Mouse (Mus musculus): ENCODE results near the gene Slc43a2.
"Not testable (repeated sequence)": the region's sequence is repeated elsewhere in the genome, so short reads cannot be mapped to it uniquely, and the experiment has no call there.

The Slc43a2 gene

DNA sequence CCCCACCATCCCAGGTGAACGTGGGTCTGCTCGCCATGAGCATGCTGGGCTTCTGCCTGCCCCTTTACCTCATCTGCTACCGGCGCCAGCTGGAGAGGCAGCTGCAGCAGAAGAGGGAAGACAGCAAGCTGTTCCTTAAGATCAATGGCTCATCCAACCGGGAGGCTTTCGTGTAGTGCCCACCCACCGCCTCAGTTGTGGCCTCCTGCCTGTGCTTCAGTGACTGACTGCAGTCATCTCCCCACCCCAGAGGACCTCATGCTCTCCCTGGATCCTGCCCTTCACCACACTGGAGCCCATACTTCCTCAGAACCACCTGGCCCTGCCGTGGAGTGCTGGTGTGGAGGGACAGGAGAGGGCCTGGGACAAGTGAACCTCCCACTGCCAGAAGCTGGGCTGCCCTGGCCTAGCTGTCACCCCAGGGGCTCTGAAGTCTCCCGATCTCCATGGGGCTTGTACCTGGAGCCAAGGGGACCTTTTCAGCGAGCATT, 40.9 kb downstream of the Slc43a2 start:
- peak; percentile 36 for DNase-seq (ENCODE audit: extremely low spot score)

DNA sequence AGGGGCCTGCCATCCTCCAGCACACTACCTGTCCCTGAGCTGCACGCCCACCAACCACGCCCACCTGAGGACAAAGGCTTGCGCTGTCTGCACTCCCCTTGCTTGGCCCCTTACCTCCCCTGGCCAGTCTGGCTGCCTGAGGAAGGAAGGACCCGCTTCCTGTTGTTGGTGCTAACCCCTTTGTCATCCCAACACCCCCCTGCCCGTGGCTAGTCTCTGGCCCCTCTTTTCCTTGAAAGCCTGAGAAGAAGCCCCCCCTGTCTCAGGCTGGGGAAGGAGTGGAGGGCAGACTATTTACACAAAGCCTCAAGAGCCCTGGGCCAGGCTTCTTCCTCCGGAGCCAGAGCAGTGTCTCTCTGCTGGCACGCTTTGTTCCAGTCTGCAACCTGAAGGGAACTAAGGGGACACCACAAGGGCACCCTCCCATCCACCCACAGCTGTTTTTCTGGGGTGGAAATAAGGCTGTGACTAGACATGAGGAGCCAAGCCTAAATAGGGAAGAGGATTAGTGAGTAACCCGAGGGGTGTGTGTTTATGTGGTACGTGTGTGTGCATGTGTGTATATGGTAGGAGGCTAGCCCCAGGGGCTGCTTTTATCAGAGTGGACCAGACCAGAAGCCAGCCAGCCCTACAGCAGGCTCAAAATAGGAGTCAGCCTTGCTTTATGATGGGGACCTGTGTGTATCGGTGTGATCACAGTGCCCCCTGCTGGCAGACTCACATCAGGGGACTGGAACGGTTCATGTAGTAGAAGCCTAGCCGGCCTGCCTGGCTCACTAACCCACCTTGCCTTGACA, 41.6 kb downstream of the Slc43a2 start:
- DNase-seq (ENCODE audit: extremely low spot score): peak; percentile 89

DNA sequence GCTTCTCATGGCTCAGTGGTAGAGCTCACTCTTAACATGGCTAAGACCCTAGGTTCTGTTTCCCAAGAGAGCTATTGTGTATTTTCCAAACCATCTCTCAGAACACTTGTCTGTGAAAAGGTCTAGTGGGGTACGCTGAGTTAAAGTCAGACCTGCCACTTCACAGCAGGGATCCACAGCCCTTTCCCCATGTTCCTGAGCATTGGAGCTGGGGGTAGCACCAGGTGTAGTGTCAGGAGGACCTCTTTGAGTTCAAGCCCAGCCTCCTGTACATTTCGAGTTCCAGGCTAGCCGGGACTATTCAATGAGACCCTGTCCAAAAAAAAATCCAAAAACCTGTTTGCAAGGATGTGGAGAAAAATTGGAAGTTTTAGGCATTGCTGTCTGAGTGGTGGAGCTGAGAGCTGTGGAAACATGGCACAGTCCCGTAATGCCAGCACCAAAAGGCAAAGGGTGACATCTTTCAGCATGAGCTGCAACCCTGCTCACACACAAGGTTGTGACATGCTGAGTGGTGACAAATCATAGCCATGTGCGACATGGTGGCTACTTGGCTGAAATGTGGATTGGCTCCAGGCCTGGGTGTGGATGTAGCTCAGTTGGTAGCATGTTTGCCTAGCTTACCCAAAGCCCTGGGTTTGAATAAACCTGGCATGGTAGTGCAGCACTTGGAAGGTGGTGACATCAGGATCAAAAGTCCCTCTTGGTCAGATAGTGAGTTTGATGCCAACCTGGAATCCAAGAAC, 43.1 kb downstream of the Slc43a2 start:
- DNase-seq (ENCODE audit: extremely low spot score): no peak

DNA sequence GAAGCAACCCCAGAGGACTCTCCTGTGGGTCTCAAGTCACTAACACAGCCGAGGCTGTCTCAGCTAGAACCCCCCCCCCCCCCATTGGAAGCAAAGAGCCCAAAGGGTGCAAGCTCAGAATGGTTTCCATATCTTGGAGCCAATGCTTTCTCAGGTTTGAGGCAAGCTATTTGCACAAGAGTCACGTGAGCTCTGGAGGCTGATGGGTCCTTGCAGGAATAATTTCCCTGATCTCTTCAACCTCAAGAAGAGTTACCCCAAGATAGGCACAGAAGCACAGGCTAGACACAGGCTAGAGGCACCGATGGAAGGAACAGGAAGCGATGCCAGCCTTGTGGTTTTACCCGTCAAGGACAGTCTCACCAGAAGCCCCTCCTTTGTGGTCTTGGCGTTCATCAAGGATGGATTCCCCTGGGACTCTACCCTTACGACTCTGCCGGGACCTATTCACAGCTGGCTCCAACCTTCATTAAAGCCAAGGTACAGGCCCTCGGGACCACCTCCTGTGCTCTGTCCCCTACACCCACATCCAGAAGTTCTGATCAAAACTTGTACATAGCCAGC, 44.1 kb downstream of the Slc43a2 start:
- no peak for DNase-seq (ENCODE audit: extremely low spot score)

DNA sequence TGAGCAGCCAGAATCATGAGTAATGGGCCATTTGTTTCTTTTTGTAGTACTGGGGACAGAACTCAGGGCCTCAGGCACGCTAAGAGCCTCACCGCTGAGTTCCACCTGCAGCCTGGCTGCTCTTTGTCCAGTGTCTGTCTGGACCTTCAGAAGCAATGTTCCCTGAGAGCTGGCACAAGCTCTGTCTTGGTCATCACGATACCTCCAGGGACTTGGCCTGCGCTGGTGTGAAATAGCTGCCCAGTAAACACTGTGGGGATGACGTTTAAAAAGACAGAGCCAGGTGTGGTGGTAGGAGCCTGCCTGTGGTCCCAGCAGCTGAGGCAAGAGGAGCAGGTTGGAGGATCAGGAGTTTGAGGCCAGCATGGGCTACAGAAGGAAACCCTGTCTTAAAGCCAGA, 47.1 kb downstream of the Slc43a2 start:
- no peak for DNase-seq (ENCODE audit: extremely low spot score)

DNA sequence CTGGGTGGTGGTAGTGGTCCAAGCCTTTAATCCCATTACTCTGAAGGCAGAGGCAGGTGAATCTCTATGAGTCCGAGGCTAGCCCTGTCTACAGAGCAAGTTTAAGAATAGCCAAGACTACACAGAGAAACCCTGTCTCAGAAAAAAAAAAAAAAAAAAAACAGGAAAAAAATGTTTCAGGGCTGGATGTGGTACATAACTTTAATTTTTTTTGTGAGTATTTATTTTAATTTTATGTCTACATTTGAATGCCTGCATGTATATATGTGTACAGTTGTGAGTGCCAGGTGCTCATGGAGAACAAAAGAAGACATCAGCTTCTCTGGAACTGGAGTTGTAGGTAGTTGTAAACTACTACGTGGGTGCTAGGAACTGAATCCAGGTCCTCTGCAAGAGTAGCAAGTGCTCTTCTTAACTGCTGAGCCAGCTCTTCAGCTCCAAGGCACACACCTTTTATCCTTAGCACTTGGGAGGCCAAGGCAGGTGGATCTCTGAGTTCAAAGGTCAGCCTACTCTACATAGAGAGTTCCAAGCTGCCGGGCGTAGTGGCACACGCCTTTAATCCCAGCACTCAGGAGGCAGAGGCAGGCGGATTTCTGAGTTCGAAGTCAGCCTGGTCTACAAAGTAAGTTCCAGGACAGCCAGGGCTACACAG, 50.1 kb downstream of the Slc43a2 start:
- DNase-seq (ENCODE audit: extremely low spot score): no peak

DNA sequence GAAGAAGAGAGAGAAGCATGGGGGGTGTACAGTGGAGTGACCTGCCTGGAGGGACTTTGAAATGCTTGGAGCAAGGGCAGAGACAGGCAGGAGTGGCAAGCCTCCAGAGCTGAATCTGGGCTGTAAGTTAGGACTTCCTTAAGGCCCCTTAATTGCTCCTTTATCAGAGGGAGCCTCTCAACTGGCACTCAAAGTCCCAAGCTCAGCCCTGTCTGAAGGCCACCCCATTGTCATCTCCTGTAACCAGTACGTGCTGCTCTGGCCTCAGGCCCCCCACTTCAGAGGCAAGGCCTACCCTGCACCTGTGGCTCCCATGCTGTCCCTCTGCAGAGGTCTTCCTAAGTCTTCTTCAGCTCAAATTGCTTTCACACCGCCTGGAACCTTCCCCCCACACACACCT, 52.0 kb downstream of the Slc43a2 start:
- no peak for DNase-seq (ENCODE audit: extremely low spot score)

DNA sequence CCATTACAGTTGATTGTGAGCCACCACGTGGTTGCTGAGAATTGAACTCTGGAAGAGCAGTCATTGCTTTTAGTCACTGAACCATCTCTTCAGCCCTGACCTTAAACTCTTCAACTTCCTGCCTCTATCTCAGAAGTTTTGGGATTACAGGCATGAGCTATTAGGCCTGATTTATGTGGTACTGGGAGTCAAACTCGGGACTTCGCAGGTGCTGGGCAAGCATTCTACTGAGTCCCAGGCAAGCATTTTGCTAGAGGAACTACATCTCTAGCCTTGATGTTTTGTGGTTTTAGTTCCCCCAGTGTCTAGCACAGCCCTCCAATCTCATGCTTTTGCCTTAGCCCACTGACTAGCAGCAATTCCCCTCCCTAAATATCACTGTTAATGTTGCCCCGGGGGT, 53.6 kb downstream of the Slc43a2 start:
- no peak for DNase-seq (ENCODE audit: extremely low spot score)

DNA sequence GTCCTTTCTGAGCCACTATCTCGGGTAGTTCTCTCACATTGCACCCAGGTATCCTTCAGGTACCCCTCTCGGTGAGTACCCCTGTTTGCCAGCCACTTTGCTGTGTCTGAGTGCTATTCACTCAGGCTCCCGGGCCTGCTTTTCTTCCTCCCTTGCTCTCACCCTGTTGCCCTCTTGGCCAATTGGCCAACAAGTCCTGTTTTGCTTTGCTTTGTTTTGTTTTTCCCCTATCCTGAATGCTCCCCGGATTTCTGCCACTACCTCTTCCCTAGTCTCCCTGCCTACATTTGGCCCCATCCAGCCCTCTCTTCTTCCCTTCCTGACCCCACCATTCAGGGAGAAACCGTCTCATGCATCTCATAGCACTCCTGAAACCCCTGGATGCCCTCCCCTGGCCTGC, 54.5 kb downstream of the Slc43a2 start:
- DNase-seq (ENCODE audit: extremely low spot score): no peak

DNA sequence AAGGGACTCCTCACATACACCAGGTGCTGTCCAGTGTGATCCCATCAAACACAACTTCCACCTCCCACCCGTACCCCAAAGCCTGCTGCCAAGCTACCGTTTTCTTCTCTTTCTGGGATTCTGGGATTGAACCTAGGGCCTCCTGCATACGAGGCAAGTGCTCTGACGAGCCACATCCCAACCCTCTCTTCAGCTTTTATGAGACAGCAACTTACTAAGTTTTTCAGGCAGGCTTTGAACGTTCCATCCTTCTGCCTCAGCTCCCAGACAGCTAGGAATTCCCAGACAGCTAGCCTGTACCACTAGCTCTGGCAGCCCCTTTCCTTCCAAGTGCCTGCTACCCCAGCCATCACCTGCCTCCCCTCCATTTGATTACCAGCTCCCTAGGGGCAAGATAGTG, 55.5 kb downstream of the Slc43a2 start:
- no peak for DNase-seq (ENCODE audit: extremely low spot score)

DNA sequence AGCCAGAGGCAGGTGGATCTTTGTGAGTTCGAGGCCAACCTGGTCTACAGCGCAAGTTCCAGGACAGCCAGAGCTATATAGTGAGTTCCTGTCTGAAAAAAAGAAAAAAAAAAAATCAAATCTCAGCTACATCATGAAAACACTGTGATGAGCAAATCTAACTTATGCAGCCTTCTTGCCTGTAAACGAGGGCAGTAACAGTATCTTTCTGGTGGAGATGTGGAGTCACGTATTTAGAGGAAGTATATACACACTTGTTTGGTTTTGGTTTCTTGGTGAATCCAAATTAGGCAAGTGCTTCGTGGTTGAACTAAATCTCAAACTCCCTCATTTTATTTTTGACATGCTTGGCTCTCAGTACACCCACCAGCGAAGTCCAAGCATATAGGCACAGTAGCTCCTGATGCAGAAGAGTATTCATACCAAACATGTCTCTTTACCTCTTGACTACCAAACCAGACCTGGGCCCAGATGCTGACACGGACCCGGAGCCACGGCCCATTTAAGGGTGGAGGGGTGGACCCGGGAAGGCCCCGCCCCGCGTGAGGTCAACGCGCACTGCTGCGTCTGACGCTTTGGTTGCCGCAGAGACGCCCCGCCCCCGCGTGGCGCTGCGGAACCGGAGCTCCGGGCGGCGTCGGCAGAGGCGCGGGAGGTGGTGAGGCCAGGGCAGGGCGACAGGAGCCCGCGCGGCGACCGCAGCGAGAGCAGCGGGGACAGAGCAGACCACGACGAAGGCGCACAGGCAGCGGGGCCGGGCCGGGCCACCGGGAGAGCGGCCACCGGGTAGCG, 56.2 kb downstream of the Slc43a2 start, which contains the start of gene Pitpna:
Gene Pitpna, plus strand, starts transcription at position 605 of the 792 bp plus-strand sequence.
- DNase-seq (ENCODE audit: extremely low spot score): peak; percentile 90

DNA sequence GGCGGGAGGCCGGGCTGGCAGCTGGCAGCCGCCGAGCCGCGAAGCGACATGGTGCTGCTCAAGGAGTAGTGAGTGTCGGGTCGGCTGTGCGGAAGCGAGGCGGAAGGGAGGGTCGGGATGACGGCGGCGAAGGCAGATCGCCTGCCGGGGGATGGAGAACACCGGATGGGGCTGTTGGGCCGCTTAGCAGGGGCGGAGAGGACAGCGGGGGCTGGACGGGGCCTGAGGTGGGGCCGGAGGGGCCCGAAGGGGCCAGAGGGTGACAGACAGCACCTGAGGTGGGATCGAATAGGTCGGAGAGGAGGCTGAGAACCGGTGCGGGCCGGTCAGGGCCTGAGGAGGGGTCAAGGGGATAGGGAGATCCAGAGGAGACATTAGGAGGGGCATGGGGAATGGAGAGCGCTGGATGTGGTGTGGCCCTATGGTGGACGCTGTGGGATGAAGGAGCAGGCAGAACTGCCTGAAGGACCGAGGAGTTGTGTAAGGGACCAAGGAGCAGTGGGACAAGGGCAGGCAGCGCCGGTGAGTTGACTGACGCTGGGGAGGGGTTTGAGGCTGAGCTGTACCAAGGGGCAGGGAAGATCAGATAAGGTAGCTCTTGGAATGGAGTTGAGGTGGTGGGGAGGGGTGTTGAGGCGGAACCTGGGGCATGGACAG, 56.9 kb downstream of the Slc43a2 start:
- DNase-seq (ENCODE audit: extremely low spot score): no peak

DNA sequence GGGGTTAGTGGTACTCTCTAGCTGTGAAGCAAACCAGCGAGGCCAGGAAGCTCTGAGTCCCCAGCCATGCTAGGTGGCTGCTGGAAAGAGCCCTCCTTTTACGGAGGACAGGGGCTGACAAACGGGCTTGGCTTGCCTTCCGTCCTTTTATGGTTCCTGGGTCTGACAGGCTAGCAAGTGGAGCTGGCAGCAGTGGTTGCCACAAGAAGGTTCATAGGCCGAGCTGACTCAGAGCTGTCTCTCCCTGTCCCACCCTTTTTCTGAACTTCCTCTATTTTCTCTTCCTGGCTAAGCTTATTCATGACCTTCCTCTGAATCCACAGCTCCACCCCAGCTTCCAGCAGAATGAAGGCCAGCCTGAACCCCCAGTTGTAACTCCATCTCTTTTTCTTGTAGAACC, 61.1 kb downstream of the Slc43a2 start:
- DNase-seq (ENCODE audit: extremely low spot score): no peak

DNA sequence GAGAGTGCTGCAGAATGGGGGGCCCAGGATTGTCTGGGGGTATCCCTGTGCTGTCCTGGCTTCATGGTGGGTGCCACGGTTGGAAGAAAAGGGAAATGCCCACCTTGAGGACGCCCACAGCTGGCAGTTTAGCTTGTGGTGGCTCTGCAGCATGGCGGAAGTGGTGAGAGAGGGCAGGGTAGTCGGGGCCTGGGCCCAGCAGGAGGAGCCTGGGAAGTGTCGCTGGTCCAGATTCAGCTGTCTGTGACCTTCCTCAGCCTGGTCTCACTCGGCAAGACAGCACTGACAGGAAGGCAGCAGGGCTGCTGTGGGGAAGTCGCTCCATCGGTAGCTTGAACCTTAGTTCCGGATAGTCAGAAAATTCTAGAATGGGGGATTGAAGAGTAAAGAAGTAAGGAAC, 62.9 kb downstream of the Slc43a2 start:
- no peak for DNase-seq (ENCODE audit: extremely low spot score)

DNA sequence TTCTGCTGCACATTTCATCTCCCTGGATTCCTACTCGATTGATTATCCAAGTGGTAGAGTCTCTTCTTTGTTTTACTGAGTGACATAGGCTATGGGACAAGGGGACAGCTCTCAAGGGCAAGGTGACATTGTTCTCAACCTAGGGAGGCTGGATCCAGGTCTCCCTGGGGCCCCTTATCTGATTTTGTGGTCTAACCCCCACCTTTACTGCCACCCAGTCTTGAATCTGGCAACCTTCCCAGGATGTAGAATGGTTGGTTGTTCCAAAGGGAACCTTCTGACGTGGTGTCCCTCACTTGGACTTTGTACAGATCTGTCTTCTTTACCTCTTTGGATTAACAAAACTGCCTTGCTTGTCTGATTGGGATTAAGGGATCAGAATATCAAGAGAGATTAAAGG, 63.9 kb downstream of the Slc43a2 start:
- DNase-seq (ENCODE audit: extremely low spot score): no peak

DNA sequence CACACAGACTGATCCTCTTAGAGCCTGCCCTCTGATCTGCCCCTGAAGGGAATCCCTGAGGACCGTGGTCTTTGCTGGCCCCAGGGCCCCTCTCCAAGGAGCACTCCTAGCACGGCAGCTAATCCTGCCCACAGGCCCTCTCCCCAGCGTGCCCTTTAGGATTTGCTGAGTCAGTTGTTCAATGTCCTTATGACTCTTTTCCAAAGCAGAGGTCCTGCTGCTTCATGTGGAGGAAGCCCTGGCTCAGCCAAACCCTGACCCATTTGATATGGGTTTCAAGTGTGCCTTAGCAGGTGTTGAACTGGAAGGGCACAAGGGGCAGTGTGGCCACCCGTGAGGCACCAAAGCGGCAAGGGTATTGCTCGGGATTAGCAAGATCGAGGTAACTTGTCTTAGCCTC, 64.3 kb downstream of the Slc43a2 start:
- no peak for DNase-seq (ENCODE audit: extremely low spot score)

DNA sequence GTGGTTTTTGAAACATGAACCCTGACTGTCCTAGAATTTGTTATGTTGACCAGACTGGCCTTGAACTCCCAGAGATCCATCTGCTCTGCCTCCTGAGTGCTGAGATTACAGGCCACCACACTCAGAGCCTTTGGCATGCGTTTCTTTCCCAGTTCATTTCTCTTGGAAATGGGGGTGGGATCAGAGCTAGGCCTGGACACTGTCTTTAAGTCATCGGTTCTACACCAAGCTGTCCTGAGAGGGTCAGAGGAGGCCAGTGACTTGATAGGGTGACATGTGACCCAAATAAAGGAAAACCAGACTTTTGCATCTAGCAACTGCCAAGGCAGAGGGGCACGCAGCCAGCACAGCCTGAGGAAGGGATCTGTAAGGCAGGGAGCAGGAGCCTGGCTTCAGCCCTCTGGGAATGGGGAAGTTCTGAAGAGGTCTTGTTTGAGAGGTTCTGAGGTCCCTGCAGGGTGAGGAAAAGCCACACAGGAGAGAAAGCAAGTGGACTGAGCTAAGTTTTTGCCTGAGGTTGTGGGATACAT, 65.3 kb downstream of the Slc43a2 start:
- DNase-seq (ENCODE audit: extremely low spot score): no peak

DNA sequence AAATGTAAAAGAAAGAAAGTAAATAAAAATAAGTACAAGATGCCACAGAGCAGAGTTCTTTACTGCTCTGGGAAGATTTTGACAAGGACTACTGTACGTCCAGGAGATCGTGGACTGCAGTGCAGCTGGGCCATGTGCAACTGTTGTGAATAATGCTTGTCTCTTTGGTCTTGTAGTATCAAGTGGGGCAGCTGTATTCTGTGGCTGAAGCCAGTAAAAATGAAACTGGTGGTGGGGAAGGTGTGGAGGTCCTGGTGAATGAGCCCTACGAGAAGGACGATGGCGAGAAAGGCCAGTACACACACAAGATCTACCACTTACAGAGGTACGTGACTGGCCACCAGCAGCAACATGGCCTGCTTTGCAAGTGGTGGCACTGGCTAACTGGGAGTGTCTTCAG, 66.5 kb downstream of the Slc43a2 start:
- DNase-seq (ENCODE audit: extremely low spot score): no peak

DNA sequence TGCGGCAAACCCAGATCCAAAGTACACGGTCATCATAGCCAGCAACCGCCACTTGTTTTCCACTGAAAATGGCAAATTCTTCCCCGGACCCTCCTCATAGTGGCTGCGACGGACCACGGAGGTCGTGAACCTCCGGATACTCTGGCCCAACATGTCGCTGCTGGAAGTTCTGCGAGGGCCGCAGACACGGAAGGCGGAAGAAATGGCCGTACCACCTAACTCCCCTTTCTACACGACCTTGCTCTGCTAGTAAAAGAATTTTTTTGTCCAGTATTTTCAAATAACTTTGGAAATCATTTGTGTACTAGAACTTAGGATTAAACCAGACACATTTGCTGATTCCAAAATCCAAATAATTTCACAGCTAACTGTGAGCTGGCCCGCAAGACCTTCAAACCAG, 68.3 kb downstream of the Slc43a2 start:
- not testable (repeated sequence) for DNase-seq (ENCODE audit: extremely low spot score)

DNA sequence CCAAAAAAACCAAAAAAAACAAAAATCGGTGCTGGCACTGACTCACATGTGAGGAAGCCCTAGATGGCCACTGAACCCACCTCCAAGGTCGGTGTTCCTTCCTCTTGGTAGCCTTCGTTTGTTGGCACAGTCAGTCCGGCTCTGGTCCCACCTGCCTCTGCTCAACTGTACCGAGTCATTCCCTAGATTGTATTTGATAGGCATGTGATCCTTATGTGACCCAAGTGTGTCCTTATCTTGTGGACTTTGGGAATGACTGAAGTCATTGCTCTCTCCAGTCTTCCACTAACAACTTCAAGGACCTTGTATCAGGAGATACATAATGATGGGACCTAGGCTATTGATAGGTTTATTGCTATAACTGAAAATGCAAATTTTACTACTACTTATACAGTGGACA, 73.3 kb downstream of the Slc43a2 start:
- no peak for DNase-seq (ENCODE audit: extremely low spot score)

DNA sequence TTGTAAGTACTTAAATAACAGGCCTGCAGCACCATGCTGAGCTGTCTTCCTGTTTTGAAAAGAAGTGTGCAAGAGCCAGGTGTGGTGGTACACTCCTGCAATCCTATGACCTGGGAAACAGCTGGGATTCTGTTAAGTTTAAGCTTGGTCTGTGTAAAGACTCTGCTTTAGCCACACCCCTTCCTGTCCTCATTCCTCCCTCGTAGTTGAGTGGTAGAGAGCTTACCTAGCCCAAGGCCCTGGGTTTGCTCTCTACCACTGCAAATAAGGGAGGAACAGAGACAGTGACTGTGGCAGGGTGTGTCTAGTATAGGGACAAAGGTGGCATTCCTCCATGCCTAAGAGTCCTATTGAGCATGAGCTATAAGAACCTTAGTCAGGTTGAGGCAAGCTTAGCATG, 73.8 kb downstream of the Slc43a2 start:
- DNase-seq (ENCODE audit: extremely low spot score): no peak
